Mouse (Mus musculus): ENCODE measurements around the gene Prr18. TPM values are rescaled to one million over a fixed set of nuclear protein-coding genes. Genes with fewer than 3 reads are reported as not detected.
"Not testable (repeated sequence)": the region's sequence is repeated elsewhere in the genome, so short reads cannot be mapped to it uniquely, and the experiment has no call there.

The Prr18 gene
- 0.05 and 0.06 TPM in 2 replicates for polyA plus RNA-seq (2015; fragmentation: Nextera tagmentation; extraction: Ambion mirVana)

DNA sequence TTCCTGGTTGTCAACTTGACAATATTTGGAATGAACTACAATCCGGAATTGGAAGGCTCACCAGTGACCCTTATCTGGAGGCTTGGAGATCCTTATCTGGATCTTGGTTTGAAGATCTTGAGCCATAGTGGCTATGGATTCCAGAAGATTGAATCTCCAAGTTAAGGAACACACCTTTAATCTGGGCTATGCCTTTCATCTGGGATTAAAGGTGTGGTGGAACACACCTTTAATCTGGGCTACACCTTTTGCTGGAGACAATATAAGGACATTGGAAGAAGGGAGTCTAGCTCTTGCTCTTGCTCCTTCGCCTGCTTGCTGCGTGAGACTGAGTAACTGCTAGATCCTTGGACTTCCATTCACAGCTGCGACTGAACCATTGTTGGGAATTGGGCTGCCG lies at the start of gene Prr18:
TSS of gene Prr18 (plus strand) at position 301 of the 400 bp plus-strand sequence.
- not testable (repeated sequence) for H3K4me2 ChIP-seq; H3K27ac ChIP-seq (replicated peaks); ATAC-seq (ENCODE audit: insufficient read depth); H3K4me3 ChIP-seq (replicated peaks); H3K4me1 ChIP-seq (replicated peaks); H3K36me3 ChIP-seq (replicated peaks); H3K9me3 ChIP-seq (replicated peaks); H3K9ac ChIP-seq
- 66% methylated on average over 2 of the region's 5 CpGs for WGBS (ENCODE audit: insufficient replicate concordance)
- peaks cover 45% of the 10 kb centered on the region for H3K27me3 ChIP-seq

DNA sequence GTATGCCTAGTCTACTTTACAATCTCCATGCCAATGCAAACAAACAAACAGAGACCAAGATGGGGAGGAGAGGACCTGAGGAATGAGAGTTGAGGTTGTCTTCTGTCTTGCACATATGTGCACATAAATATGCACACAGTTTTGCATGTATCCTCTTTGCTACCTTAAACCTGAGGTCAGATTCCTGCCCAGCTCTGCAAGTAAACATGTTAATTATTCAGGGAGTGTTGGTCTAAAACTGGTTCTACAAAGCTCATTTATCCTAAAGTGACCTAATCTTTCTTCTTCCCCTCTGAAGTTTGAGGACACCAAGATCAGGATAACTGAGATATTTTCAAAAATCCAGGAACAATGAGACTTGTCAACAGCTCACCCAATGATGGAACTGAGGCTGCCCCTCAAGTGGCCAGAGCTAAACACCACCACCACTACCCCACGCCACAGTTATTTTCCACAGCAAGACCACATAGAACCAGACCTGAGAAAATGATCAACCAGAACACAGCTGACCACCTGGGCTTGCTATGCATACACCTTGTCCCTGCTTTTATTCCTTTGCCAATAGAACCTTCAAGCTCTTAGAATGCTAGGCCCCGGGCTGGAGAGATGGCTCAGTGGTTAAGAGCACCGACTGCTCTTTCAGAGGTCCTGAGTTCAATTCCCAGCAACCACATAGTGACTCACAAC lies 47.1 kb upstream of the Prr18 start:
- no peak for ATAC-seq (ENCODE audit: insufficient read depth)
- no peak overlapping the region for H3K4me3 ChIP-seq (replicated peaks)
- 81% methylated on average over 3 of the region's 3 CpGs for WGBS (ENCODE audit: insufficient replicate concordance)

DNA sequence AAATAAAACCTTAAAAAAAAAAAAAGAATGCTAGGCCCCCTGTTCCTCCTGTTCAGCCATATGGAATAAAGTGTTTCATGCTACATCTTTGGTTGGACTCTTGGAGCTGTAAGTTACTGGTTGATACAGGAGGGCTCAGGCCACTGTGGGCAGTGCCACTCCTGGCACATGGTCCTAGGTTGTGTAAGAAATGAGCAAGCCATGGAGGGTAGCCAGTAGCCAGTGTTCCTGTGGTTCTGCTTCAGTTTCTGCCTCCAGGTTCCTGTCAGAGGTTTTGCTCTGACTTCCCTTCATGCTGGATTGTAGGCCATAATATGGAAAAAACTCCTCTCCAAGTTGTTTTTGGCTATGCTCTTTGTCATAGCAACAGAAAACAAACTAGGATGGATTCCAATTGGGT lies 46.5 kb upstream of the Prr18 start:
- Histone ChIP-seq H3K9ac (no peak overlapping the region), H3K4me3 (replicated peaks) (no peak overlapping the region), H3K4me1 (replicated peaks) (peaks cover 13% of the 10 kb centered on the region), H3K27me3 (no peaks in the 10 kb centered on the region), H3K4me2 (no peak overlapping the region), H3K9me3 (replicated peaks) (no peaks in the 10 kb centered on the region), H3K36me3 (replicated peaks) (0 out of 2 replicates have a peak, but pooled peaks cover 14% of the 10 kb centered on the region), H3K27ac (replicated peaks) (no peak overlapping the region)
- no peak for ATAC-seq (ENCODE audit: insufficient read depth)

More for the DNA sequence above, 47.1 kb upstream of the Prr18 start:
- H3K36me3 ChIP-seq (replicated peaks) = 0 out of 2 replicates have a peak, but pooled peaks cover 14% of the 10 kb centered on the region
- no peaks in the 10 kb centered on the region for H3K9me3 ChIP-seq (replicated peaks)
- H3K27me3 ChIP-seq = no peaks in the 10 kb centered on the region
- no peak overlapping the region for H3K4me2 ChIP-seq
- no peak overlapping the region for H3K9ac ChIP-seq
- peaks cover 19% of the 10 kb centered on the region for H3K4me1 ChIP-seq (replicated peaks)
- H3K27ac ChIP-seq (replicated peaks) = no peak overlapping the region

DNA sequence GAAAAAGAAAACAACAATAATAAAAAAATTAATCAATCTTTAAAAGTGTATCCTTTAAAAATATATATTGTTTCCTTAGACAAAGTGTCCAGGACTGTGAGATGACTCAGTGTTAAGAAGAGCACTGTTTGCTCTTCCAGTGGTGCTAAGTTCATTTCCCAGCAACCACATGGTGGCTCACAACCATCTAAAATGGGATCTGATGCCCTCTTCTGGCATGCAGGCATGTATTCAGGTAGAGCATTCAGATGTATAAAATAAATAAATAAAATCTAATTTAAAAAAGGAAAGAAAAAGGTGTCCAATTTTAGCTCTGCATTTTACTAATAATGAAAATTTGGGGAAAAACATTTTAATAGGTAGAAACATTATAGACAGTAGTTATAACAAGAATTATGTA lies 41.4 kb upstream of the Prr18 start:
- Histone ChIP-seq H3K4me1 (replicated peaks) (no peaks in the 10 kb centered on the region), H3K27me3 (no peaks in the 10 kb centered on the region), H3K4me2 (no peak overlapping the region), H3K9me3 (replicated peaks) (no peaks in the 10 kb centered on the region), H3K36me3 (replicated peaks) (peaks cover 20% of the 10 kb centered on the region; the same call in 1 of the 2 replicates), H3K9ac (no peak overlapping the region), H3K4me3 (replicated peaks) (no peak overlapping the region), H3K27ac (replicated peaks) (no peak overlapping the region)
- ATAC-seq (ENCODE audit: insufficient read depth) = no peak

- Histone ChIP-seq H3K36me3 (replicated peaks) (peaks cover 20% of the 10 kb centered on the region; the same call in 1 of the 2 replicates), H3K9me3 (replicated peaks) (no peaks in the 10 kb centered on the region), H3K4me3 (replicated peaks) (no peak overlapping the region), H3K27me3 (no peaks in the 10 kb centered on the region), H3K4me2 (no peak overlapping the region), H3K27ac (replicated peaks) (no peak overlapping the region), H3K4me1 (replicated peaks) (no peaks in the 10 kb centered on the region), H3K9ac (no peak overlapping the region)
- WGBS (ENCODE audit: insufficient replicate concordance) = 56% methylated on average over 9 of the region's 9 CpGs
- ATAC-seq (ENCODE audit: insufficient read depth) = no peak
Measured at GRCm38 (mm10) chr17:8296313-8296844, 40.9 kb upstream of the Prr18 start.

- H3K9ac ChIP-seq = no peak overlapping the region
- no peak overlapping the region for H3K4me3 ChIP-seq (replicated peaks)
- WGBS (ENCODE audit: insufficient replicate concordance) = 69% methylated on average over 5 of the region's 5 CpGs
- H3K27me3 ChIP-seq = no peaks in the 10 kb centered on the region
- no peaks in the 10 kb centered on the region for H3K4me1 ChIP-seq (replicated peaks)
- no peak overlapping the region for H3K27ac ChIP-seq (replicated peaks)
- H3K36me3 ChIP-seq (replicated peaks) = peaks cover 20% of the 10 kb centered on the region; the same call in 1 of the 2 replicates
- no peaks in the 10 kb centered on the region for H3K9me3 ChIP-seq (replicated peaks)
- ATAC-seq (ENCODE audit: insufficient read depth) = no peak
- no peak overlapping the region for H3K4me2 ChIP-seq
Measured at GRCm38 (mm10) chr17:8297746-8298145, 39.5 kb upstream of the Prr18 start.

- no peak overlapping the region for H3K27ac ChIP-seq (replicated peaks)
- H3K9ac ChIP-seq = no peak overlapping the region
- no peaks in the 10 kb centered on the region for H3K4me1 ChIP-seq (replicated peaks)
- H3K4me2 ChIP-seq = no peak overlapping the region
- ATAC-seq (ENCODE audit: insufficient read depth) = no peak
- WGBS (ENCODE audit: insufficient replicate concordance) = 80% methylated on average over 2 of the region's 2 CpGs
- no peaks in the 10 kb centered on the region for H3K9me3 ChIP-seq (replicated peaks)
- H3K4me3 ChIP-seq (replicated peaks) = no peak overlapping the region
- H3K27me3 ChIP-seq = no peaks in the 10 kb centered on the region
- peaks cover 20% of the 10 kb centered on the region; the same call in 1 of the 2 replicates for H3K36me3 ChIP-seq (replicated peaks)
Measured at GRCm38 (mm10) chr17:8298281-8298680, 39.0 kb upstream of the Prr18 start.

DNA sequence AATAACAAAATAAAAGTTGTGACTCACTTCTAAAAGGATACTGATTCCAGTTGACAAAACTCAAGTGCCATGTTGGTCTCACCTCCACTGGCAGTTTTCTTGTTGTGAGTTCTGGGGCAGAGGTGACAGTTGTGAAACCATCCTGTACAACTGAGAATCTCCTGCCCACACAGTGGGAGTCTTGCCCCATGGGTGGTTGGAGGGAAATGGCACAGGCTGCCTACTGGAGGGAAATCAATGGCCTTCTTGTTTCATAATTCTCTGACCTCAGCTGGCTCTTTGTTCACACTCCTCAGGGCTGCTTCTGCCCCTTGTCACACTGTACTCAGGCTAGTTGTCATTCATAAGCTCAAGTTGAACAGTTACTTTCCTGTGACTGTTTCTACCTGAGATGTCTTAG lies 37.7 kb upstream of the Prr18 start:
- Histone ChIP-seq H3K27me3 (no peaks in the 10 kb centered on the region), H3K9ac (no peak overlapping the region), H3K4me2 (no peak overlapping the region), H3K36me3 (replicated peaks) (peaks cover 15% of the 10 kb centered on the region; the same call in 1 of the 2 replicates), H3K4me3 (replicated peaks) (no peak overlapping the region), H3K27ac (replicated peaks) (no peak overlapping the region), H3K9me3 (replicated peaks) (no peaks in the 10 kb centered on the region), H3K4me1 (replicated peaks) (no peaks in the 10 kb centered on the region)
- no peak for ATAC-seq (ENCODE audit: insufficient read depth)

DNA sequence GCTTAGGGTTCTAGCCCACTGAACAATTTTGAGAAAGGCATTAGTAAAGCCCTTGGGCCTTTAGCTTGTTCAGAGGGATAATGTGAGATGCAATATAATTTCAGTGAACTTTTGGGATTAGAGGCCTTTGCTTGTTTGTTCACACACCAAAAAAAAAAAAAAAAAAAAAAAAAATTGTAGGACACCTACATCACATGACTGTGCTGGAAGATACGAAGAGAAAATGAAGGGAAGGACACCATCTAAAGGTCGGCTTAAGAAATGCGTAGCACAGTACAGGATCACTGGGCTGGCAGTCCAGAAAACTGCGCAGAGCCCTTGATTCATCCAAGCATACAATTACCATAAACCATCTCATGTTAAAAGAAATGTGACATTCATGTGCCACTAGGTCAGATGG lies 35.7 kb upstream of the Prr18 start:
- Histone ChIP-seq H3K4me3 (replicated peaks) (no peak overlapping the region), H3K4me2 (no peak overlapping the region), H3K36me3 (replicated peaks) (peaks cover 10% of the 10 kb centered on the region; the same call in 1 of the 2 replicates), H3K27me3 (no peaks in the 10 kb centered on the region), H3K9me3 (replicated peaks) (no peaks in the 10 kb centered on the region), H3K4me1 (replicated peaks) (no peaks in the 10 kb centered on the region), H3K27ac (replicated peaks) (no peak overlapping the region), H3K9ac (no peak overlapping the region)
- ATAC-seq (ENCODE audit: insufficient read depth) = no peak
- 64% methylated on average over 4 of the region's 4 CpGs for WGBS (ENCODE audit: insufficient replicate concordance)

DNA sequence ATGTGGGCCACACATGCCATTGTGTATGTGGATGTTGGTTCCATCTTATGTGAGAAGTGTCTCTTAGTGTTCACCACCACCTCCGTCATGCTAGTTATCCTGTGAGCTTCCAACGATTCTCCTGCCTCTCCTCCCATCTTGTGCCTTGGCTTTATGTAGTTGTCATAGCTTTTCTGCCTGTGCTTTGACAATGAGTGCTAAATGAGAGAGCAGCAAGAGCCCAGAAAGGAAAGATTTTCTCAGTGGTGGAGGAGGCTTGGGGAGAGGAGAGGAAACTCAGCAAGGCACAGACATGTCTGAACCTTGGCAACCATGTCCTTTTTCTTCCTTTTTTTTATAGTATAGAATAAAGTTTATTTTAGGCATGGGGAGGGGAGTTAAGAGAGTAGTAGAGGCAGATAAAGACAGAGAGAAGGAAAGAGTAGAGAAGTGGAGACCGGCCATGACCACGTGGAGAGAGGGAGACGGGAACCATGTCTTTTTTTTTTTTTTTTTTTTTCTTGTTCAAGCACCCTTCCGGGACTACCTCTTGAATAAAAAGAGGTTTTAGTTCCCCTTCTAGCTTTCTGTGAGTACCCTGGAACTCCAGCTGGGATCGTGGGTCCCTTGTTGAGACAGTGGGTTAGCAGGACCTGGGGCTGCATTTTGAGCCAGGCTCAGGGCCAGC lies 34.4 kb upstream of the Prr18 start:
- 48% methylated on average over 7 of the region's 7 CpGs for WGBS (ENCODE audit: insufficient replicate concordance)
- Histone ChIP-seq H3K9ac (no peak overlapping the region), H3K9me3 (replicated peaks) (no peaks in the 10 kb centered on the region), H3K27me3 (no peaks in the 10 kb centered on the region), H3K4me1 (replicated peaks) (no peaks in the 10 kb centered on the region), H3K27ac (replicated peaks) (no peak overlapping the region), H3K4me2 (no peak overlapping the region), H3K4me3 (replicated peaks) (no peak overlapping the region), H3K36me3 (replicated peaks) (peaks cover 6% of the 10 kb centered on the region; the same call in 1 of the 2 replicates)
- ATAC-seq (ENCODE audit: insufficient read depth) = no peak

GRCm38 (mm10) chr17:8303671-8304070 lies 33.6 kb upstream of the Prr18 start:
- 59% methylated on average over 5 of the region's 5 CpGs for WGBS (ENCODE audit: insufficient replicate concordance)
- Histone ChIP-seq H3K9ac (no peak overlapping the region), H3K4me2 (no peak overlapping the region), H3K4me3 (replicated peaks) (no peak overlapping the region), H3K27me3 (no peaks in the 10 kb centered on the region), H3K9me3 (replicated peaks) (no peaks in the 10 kb centered on the region), H3K4me1 (replicated peaks) (no peaks in the 10 kb centered on the region), H3K36me3 (replicated peaks) (no peaks in the 10 kb centered on the region), H3K27ac (replicated peaks) (no peak overlapping the region)
- no peak for ATAC-seq (ENCODE audit: insufficient read depth)

Data from liver, embryonic 15.5 days (tissue).